Mouse (Mus musculus): Measurements from ENCODE around the gene Thada. TPM values are rescaled to one million over a fixed set of nuclear protein-coding genes. Genes with fewer than 3 reads are reported as not detected.
A peak's percentile ranks its signal among the peaks of the same experiment; 100 is the strongest.
"Not testable (repeated sequence)": the region's sequence is repeated elsewhere in the genome, so short reads cannot be mapped to it uniquely, and the experiment has no call there.

Gene Thada
- polyA plus RNA-seq, 1 experiment from 2014 or later = 13.0 TPM

DNA sequence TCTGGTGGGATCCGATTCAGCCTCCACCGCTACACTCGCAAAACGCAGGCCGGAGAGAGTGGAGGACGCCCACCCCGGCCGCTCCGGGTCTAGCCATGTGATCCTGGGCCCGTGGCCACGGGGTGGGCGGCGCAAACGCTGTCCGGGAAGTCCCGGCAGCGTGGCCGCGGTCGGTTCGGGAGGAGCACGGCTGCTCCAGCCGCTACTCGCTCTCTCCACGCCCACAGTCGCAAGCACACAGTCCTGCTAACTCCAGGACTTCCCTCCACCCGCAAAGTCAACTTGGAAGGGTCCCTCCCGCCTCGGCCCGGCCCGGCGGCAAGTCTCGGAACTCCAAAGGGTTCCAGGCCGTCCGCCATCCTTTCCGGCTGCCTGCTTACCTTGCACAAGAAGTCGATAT is 278.7 kb downstream of the Thada start:
- H3K27me3 ChIP-seq (replicated peaks; ENCODE audit: low read depth, poor library complexity, severe bottlenecking); DNase-seq (ENCODE audit: low spot score); H3K9me3 ChIP-seq: not testable (repeated sequence)
- Histone ChIP-seq H3K4me1 (peaks cover 56% of the 10 kb centered on the region), H3K36me3 (replicated peaks) (peaks cover 34% of the 10 kb centered on the region), H3K4me3 (peak overlapping the region; percentile 94), H3K27ac (replicated peaks) (peak overlapping the region; percentile 97)
- under 1% methylated on average over 15 of the region's 37 CpGs for WGBS

DNA sequence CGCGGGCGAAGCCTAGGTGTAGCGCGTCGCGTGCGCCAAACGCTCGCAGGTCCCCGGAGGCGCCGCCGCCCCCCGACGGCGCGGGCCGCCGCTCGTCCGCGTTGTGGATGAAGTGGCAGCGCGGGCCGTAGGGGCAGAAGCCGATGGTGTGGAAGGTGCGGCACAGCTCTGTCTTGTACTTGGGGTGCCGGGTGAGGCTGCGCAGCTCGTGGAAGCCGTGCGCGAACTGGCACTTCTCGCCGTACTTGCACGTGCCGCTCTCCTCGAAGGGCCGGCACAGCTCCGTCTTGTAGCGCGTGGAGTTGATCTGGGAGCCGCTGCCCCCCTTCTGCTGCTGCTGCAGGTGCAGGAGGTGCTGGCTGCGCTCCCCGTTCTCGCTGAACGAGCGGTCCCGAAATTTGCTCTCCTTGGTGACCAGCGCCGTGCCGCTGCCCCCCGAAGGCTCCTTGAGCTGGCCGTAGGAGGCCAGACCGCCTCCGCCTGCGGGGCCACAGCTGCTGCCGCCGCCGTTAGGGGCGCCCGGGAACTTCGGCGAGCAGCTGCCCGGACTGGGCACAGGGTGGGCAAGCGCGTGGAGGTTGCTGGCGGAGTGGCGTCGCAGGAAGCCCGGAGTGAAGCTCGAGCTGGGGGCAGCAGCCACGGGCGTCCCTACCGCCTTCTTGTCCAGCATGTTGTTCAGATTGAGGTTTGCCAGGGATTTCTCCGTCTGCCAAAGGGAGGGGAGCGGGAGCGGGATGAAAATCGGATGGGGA is 279.4 kb downstream of the Thada start:
- 1% methylated on average over 80 of the region's 80 CpGs for WGBS
- H3K4me1 ChIP-seq = peaks cover 62% of the 10 kb centered on the region
- H3K27ac ChIP-seq (replicated peaks) = peak overlapping the region; percentile 96
- H3K27me3 ChIP-seq (replicated peaks; ENCODE audit: low read depth, poor library complexity, severe bottlenecking) = no peaks in the 10 kb centered on the region
- H3K9me3 ChIP-seq = no peaks in the 10 kb centered on the region
- H3K36me3 ChIP-seq (replicated peaks) = peaks cover 31% of the 10 kb centered on the region
- H3K4me3 ChIP-seq = peak overlapping the region; percentile 94
- peak; percentile 76 for DNase-seq (ENCODE audit: low spot score)

- DNase-seq (ENCODE audit: low spot score) = peak; percentile 80
- no peaks in the 10 kb centered on the region for H3K9me3 ChIP-seq
- peaks cover 26% of the 10 kb centered on the region for H3K36me3 ChIP-seq (replicated peaks)
- WGBS = under 1% methylated on average over 108 of the region's 108 CpGs
- H3K27me3 ChIP-seq (replicated peaks; ENCODE audit: low read depth, poor library complexity, severe bottlenecking) = no peaks in the 10 kb centered on the region
- H3K4me3 ChIP-seq = peak overlapping the region; percentile 94
- H3K4me1 ChIP-seq = peaks cover 68% of the 10 kb centered on the region
- peak overlapping the region; percentile 96 for H3K27ac ChIP-seq (replicated peaks)
These were observed 280.2 kb downstream of the Thada start for GRCm38 (mm10) chr17:84185581-84186450.

DNA sequence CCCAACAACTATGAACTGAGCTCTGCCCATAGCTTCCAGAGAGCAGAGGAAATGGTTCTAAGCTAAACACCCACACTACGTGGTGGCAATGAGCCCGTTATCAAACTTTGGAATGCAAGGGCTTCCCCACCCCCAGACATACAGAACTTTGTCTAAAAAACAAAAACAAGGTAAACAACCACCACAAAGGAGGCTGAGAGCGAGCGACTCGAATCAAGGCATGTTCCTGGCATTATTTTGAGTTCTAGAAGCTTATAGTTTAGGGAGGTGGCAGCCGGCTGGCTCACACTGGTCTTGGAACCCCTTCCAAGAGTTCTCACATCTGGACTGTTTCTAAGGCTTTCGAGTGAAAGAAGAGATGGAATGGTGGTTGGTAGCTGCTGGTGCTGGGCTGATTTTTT is 281.0 kb downstream of the Thada start:
- Histone ChIP-seq H3K27me3 (replicated peaks; ENCODE audit: low read depth, poor library complexity, severe bottlenecking) (no peaks in the 10 kb centered on the region), H3K36me3 (replicated peaks) (peaks cover 26% of the 10 kb centered on the region), H3K27ac (replicated peaks) (peak overlapping the region; percentile 96), H3K9me3 (no peaks in the 10 kb centered on the region), H3K4me3 (peak overlapping the region; percentile 94), H3K4me1 (peaks cover 72% of the 10 kb centered on the region)
- DNase-seq (ENCODE audit: low spot score) = peak; percentile 39
- 5% methylated on average over 7 of the region's 7 CpGs for WGBS

DNA sequence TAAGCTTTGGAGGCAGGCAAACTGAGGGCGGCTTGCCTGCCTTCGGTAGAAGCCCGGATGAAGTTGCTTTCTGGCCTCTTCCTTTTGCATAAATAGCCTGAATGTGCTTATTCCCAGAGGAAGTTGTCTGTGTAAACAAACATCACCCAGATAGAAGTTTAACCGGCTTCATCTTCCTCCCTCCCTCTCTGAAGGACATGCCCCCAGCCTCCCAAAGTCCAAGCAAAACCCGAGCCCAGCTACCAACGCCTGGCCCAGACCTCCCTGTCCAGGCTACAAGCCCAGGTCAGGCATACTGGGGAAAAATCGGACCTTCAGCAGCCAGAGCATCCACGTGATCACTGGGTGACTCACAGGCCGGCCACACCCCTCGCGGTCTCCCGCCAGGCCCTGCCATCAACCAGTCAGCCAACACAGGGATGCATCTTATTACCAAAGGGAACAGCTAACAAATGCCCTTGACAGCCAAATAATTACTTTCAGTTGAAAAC is 282.7 kb downstream of the Thada start:
- H3K9me3 ChIP-seq = no peaks in the 10 kb centered on the region
- WGBS = 2% methylated on average over 12 of the region's 12 CpGs
- peaks cover 26% of the 10 kb centered on the region for H3K36me3 ChIP-seq (replicated peaks)
- DNase-seq (ENCODE audit: low spot score) = peak; percentile 90
- H3K27ac ChIP-seq (replicated peaks) = peak overlapping the region; percentile 85
- no peaks in the 10 kb centered on the region for H3K27me3 ChIP-seq (replicated peaks; ENCODE audit: low read depth, poor library complexity, severe bottlenecking)
- peaks cover 60% of the 10 kb centered on the region for H3K4me1 ChIP-seq
- H3K4me3 ChIP-seq = peak overlapping the region; percentile 51

- peak; percentile 87 for DNase-seq (ENCODE audit: low spot score)
- WGBS = 26% methylated on average over 16 of the region's 16 CpGs
- H3K4me3 ChIP-seq = peak overlapping the region; percentile 51
These were observed 283.4 kb downstream of the Thada start for GRCm38 (mm10) chr17:84182311-84183271.

DNA sequence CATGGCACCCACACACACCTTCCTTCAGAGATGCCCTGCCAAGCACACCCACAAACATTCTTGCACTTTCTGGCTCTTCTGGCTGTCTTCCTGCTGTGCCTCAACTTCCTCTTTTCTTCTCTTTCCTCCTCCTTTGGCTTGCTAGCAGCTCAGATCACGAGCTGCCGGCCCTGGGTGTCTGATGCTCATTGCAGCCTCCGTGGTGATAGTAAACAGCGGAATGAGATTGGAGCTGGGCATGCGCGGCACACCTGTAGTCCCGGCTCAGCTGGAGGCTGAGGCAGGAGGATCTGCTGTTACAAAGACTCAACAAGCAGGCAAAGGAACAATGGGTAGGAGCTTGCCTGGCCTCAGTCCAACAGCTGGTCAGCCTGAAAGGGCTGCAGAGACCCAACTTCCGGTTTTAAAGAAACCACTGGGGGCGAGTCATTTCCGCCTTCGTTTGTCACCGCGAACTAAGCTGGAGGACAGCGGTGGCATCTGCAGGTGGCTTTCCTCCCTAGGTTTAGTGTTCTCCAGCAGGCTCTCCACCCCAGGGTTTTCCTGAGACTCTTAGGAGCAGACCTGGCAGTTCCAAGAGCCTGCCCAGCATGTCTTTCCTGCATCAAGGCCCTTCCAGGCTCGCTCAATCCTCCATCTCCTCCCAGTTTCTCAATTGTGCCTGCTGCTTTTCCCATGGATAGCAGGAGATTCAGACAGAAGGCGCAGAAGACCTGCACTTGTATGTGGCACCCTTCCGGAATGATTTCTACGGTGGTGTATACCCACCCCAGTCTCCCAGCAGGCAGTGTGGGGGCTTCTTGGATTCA is 284.3 kb downstream of the Thada start:
- H3K4me1 ChIP-seq = peaks cover 61% of the 10 kb centered on the region
- H3K4me3 ChIP-seq = peak overlapping the region; percentile 51
- H3K36me3 ChIP-seq (replicated peaks) = peaks cover 25% of the 10 kb centered on the region
- 62% methylated on average over 18 of the region's 18 CpGs for WGBS
- peak overlapping the region; percentile 85 for H3K27ac ChIP-seq (replicated peaks)
- no peak for DNase-seq (ENCODE audit: low spot score)
- H3K9me3 ChIP-seq = no peaks in the 10 kb centered on the region
- no peaks in the 10 kb centered on the region for H3K27me3 ChIP-seq (replicated peaks; ENCODE audit: low read depth, poor library complexity, severe bottlenecking)

More at GRCm38 (mm10) chr17:84182311-84183271, 283.4 kb downstream of the Thada start:
- Histone ChIP-seq H3K9me3 (no peaks in the 10 kb centered on the region), H3K27ac (replicated peaks) (peak overlapping the region; percentile 85), H3K4me1 (peaks cover 60% of the 10 kb centered on the region), H3K27me3 (replicated peaks; ENCODE audit: low read depth, poor library complexity, severe bottlenecking) (no peaks in the 10 kb centered on the region), H3K36me3 (replicated peaks) (peaks cover 26% of the 10 kb centered on the region)

DNA sequence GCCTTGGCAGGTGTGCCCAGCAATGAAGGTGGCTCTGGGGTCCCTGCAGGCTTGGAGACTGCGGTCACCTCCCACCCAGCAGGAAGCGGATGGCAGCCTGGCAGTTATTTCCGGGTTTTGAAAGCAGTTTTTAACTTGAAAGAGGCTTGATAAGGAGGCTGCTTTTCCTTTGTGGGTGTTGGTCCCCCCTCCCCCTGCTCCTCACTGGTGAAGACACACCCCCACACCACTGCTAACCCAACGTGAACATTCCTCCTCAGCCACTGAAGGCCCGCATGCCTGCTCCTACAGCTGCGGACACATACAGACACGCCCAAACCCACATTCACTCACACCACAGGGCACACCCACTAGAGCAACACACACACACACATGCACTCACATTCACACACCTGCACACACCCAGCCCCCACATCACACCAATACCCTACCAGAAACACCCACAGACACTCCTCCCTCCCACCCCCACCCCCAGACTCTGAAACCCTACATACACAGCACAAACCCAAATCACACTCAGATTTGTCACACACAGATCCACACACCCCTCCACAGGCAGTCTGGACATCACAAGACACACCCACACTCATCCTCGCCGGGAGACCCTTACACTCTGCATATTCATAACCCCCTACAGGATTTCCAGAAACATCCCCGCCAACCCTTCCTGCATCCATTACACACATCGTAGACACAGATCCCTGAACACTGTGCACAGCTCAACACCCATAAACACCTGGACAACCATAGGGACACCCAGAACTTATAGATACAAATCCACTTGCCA is 285.1 kb downstream of the Thada start:
- no peaks in the 10 kb centered on the region for H3K9me3 ChIP-seq
- peaks cover 17% of the 10 kb centered on the region for H3K36me3 ChIP-seq (replicated peaks)
- H3K27ac ChIP-seq (replicated peaks) = peak overlapping the region; percentile 85
- H3K4me3 ChIP-seq = no peak overlapping the region
- H3K4me1 ChIP-seq = peaks cover 53% of the 10 kb centered on the region
- H3K27me3 ChIP-seq (replicated peaks; ENCODE audit: low read depth, poor library complexity, severe bottlenecking) = no peaks in the 10 kb centered on the region
- DNase-seq (ENCODE audit: low spot score) = peak; percentile 38
- WGBS = 50% methylated on average over 11 of the region's 11 CpGs

DNA sequence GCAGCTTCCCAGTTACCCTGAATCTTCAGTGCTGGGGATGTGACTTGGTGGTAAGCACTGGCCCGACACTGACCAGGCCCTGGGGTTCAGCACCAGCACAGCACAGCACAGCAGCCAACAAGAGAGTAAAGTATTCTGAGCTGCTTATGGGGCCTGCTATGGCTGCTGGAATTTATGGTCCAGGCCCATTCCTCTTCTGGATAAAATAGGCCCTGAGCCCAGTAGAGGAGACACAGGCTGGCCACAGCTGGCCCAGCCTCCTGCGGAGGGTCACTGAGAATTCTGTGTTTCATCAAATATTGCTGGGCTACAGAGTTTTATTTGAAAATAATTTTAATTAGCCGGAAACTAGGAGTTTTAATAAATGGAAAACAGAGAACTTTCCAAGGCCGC is 286.0 kb downstream of the Thada start:
- H3K4me1 ChIP-seq = peaks cover 47% of the 10 kb centered on the region
- peaks cover 6% of the 10 kb centered on the region for H3K9me3 ChIP-seq
- DNase-seq (ENCODE audit: low spot score) = no peak
- peak overlapping the region; percentile 35 for H3K27ac ChIP-seq (replicated peaks)
- no peak overlapping the region for H3K4me3 ChIP-seq
- 90% methylated on average over 4 of the region's 4 CpGs for WGBS
- peaks cover 11% of the 10 kb centered on the region for H3K36me3 ChIP-seq (replicated peaks)
- H3K27me3 ChIP-seq (replicated peaks; ENCODE audit: low read depth, poor library complexity, severe bottlenecking) = no peaks in the 10 kb centered on the region

DNA sequence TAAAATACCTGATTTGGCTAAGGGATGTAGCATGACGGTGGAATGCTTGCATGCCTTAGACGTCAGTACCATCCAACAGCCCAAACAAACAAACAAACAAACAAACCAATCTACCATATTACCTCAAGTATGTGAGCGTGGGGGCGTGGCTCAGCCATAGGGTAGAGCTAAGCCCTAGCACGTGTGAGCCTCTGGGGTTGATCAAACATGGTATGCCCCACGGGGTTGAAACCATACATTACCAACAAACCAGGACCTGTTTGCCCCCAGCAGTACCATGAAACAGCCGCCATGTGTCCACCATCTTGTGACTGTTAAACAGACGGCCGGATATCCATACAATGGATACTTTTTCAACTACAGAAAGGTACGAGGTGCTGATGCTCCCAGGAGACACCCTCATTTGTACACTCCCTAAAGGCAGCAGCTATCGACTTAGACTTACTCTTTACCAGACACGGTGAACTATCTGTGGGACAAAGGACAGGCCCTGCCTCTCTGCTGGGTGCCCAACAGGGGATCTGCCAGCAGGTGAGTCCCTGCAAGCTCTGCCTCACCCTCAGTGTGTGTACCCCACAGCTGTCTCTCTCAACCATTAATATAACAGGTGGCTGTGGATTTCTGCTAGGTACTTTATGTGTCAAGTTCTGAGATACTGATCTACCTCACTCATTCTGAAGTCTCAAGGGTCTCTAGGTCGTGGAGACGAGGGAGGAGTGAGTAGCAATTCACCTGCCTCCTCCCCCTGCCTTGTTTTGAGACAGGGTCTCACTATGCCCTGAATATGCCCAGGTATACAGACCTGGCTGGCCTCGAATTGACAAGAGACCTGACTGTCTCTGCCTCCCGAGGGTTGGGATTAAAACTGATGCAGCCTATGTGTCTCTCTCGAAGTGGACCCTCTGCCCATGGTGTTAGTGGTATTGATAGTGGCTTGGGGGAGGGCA is 286.7 kb downstream of the Thada start:
- DNase-seq (ENCODE audit: low spot score) = peak; percentile 8
- Histone ChIP-seq H3K4me3 (no peak overlapping the region), H3K4me1 (peaks cover 45% of the 10 kb centered on the region), H3K9me3 (peaks cover 6% of the 10 kb centered on the region), H3K27me3 (replicated peaks; ENCODE audit: low read depth, poor library complexity, severe bottlenecking) (no peaks in the 10 kb centered on the region), H3K27ac (replicated peaks) (peak overlapping the region; percentile 35), H3K36me3 (replicated peaks) (peaks cover 8% of the 10 kb centered on the region; the same call in 1 of the 2 replicates)
- 86% methylated on average over 17 of the region's 17 CpGs for WGBS
